Mouse (Mus musculus) small intestine, adult 10 weeks (tissue): ENCODE results near the gene Fam20c. TPM values are rescaled to one million over a fixed set of nuclear protein-coding genes. Genes with fewer than 3 reads are reported as not detected.

Source experiments
- polyA plus RNA-seq: library from polyadenylated mRNA; stranded (reverse); fragments of 350-450 nt; fragmentation: Illumina TruSeq; extraction: RNeasy Lipid Tissue Mini Kit (QIAGEN cat#74804); gene quantifications from one replicate; pipeline ENCODE4 v1.2.3, GENCODE M21; 2014; ENCODE audit warnings: low replicate concordance

Fam20c gene
- not detected for polyA plus RNA-seq

GRCm38 (mm10) chr5:138754303-138755120 is at the start of gene Fam20c:
Gene Fam20c (plus strand): TSS chr5:138754514.

GRCm38 (mm10) chr5:138819780-138820179 is 65.5 kb downstream of the Fam20c start, which contains the start of gene Gm5294:
Gene Gm5294 (plus strand): TSS chr5:138820080.

Other genes starting within 250 kb of the Fam20c start
- gene 1700123K08Rik, start 189.8 kb upstream of the Fam20c start, polyA plus RNA-seq: not detected
- gene Zfp68, start 134.8 kb upstream of the Fam20c start, polyA plus RNA-seq: 66.1 TPM
- 6.3 TPM for gene A430033K04Rik, start 131.7 kb upstream of the Fam20c start, polyA plus RNA-seq
- gene Gm5294, start 65.6 kb downstream of the Fam20c start, polyA plus RNA-seq: not detected
- gene Pdgfa, start 242.9 kb downstream of the Fam20c start, polyA plus RNA-seq: 37.5 TPM